Mouse (Mus musculus): ENCODE measurements at regions not wholly inside any gene's neighbourhood (a gene's known extent, or its start where the extent isn't known, plus 50 kb on each side); places are given as distances from the start of the nearest gene placed in this dataset.

- DNase-seq (ENCODE audit: low spot score): no peak
These were observed 50.9 kb upstream of the Ampd3 start for GRCm38 (mm10) chr7:110717104-110717503.
